Mouse (Mus musculus) MEL (cell line): ENCODE measurements at regions not wholly inside any gene's neighbourhood (a gene's known extent, or its start where the extent isn't known, plus 50 kb on each side); places are given as distances from the start of the nearest gene placed in this dataset.

Source experiments
- CHD2 ChIP-seq: IDR thresholded peaks from 2 replicates; pipeline ENCODE4 v1.6.1; 2011; ENCODE audit warnings: low read length, improper control_type of control experiment
- CTCF ChIP-seq, 3 experiments: IDR thresholded peaks in 2 of 3; conservative IDR thresholded peaks in 1 of 3; 2 replicates each; pipeline ENCODE4 v1.5.1; 2011 to 2012; ENCODE audit warnings: low read length in 3 of 3, low read depth in 2 of 3, mild to moderate bottlenecking in 2 of 3, improper control_type of control experiment in 1 of 3, inconsistent platforms in 1 of 3, mixed read lengths in 1 of 3, moderate library complexity in 1 of 3; ENCODE audit not compliant: control insufficient read depth in 1 of 3, insufficient read depth in 1 of 3, poor library complexity in 1 of 3, severe bottlenecking in 1 of 3
- EP300 ChIP-seq, 2 experiments: IDR thresholded peaks; 2 replicates each; pipeline ENCODE4 v1.6.1; 2011; ENCODE audit warnings: improper control_type of control experiment in 2 of 2, low read length in 2 of 2, low read depth in 1 of 2, mild to moderate bottlenecking in 1 of 2
- GABPA ChIP-seq: IDR thresholded peaks from 2 replicates; pipeline ENCODE4 v1.6.1; 2012; ENCODE audit warnings: low read depth, mild to moderate bottlenecking, inconsistent platforms, low read length, improper control_type of control experiment, moderate library complexity
- JUND ChIP-seq: IDR thresholded peaks from 2 replicates; pipeline ENCODE4 v1.6.1; 2011; ENCODE audit warnings: low read depth, mild to moderate bottlenecking, improper control_type of control experiment, low read length
- MAFK ChIP-seq: IDR thresholded peaks from 2 replicates; pipeline ENCODE4 v1.6.1; 2011; ENCODE audit warnings: low read depth, mild to moderate bottlenecking, low read length, improper control_type of control experiment, borderline replicate concordance
- MAX ChIP-seq: IDR thresholded peaks from 2 replicates; pipeline ENCODE4 v1.6.1; 2011; ENCODE audit warnings: low read length, improper control_type of control experiment
- MAZ ChIP-seq: IDR thresholded peaks from 2 replicates; pipeline ENCODE4 v1.6.1; 2012; ENCODE audit warnings: low read depth, mild to moderate bottlenecking, inconsistent platforms, low read length, improper control_type of control experiment
- MYB ChIP-seq: IDR thresholded peaks from 2 replicates; pipeline ENCODE4 v1.6.1; 2011; ENCODE audit warnings: mild to moderate bottlenecking, low read depth, low read length, improper control_type of control experiment
- POLR2A ChIP-seq, 2 experiments: IDR thresholded peaks; 2 replicates each; pipeline ENCODE4 v1.6.1; 2011 to 2012; ENCODE audit warnings: low read length in 2 of 2, mild to moderate bottlenecking in 2 of 2, control low read depth in 1 of 2, improper control_type of control experiment in 1 of 2, low read depth in 1 of 2, moderate library complexity in 1 of 2; ENCODE audit not compliant: control insufficient read depth in 1 of 2, insufficient read depth in 1 of 2, poor library complexity in 1 of 2
- TCF12 ChIP-seq: IDR thresholded peaks from 2 replicates; pipeline ENCODE4 v1.6.1; 2014; ENCODE audit warnings: low read depth, mild to moderate bottlenecking, inconsistent platforms, low read length, improper control_type of control experiment, moderate library complexity
- ZKSCAN1 ChIP-seq: IDR thresholded peaks from 2 replicates; pipeline ENCODE4 v1.6.1; 2012; ENCODE audit warnings: low read depth, mild to moderate bottlenecking, inconsistent platforms, low read length, improper control_type of control experiment, moderate library complexity

GRCm38 (mm10) chr2:6267066-6267465 is 54.2 kb upstream of the Echdc3 start:
- TF ChIP-seq EP300 (IDR thresholded peaks at IDR 0.05; ENCODE audit: low read depth in 1 of 2, low read length in 2 of 2): peak; percentile 42 to 50; a peak in 1 of 4 replicates
- TF ChIP-seq CTCF (IDR thresholded peaks at IDR 0.05 in 2 of 3, conservative IDR thresholded peaks at IDR 0.05 in 1 of 3; ENCODE audit: control insufficient read depth in 1 of 3, insufficient read depth in 1 of 3, low read depth in 2 of 3, low read length in 3 of 3, poor library complexity in 1 of 3, severe bottlenecking in 1 of 3): no peak
- TF ChIP-seq MAFK: no peak
- no peak for TF ChIP-seq GABPA
- TF ChIP-seq ZKSCAN1: no peak
- no peak; the same call in 1 of the 2 replicates for TF ChIP-seq MAX
- TF ChIP-seq CHD2: no peak
- TF ChIP-seq JUND: no peak
- no peak for TF ChIP-seq MAZ
- no peak for TF ChIP-seq MYB
- TF ChIP-seq TCF12: 0 out of 2 replicates have a peak, but pooled peaks have one; percentile 64
- TF ChIP-seq POLR2A (IDR thresholded peaks at IDR 0.05; ENCODE audit: control insufficient read depth in 1 of 2, insufficient read depth in 1 of 2, low read depth in 1 of 2, low read length in 2 of 2, poor library complexity in 1 of 2): no peak
